In the genomic region with DNA sequence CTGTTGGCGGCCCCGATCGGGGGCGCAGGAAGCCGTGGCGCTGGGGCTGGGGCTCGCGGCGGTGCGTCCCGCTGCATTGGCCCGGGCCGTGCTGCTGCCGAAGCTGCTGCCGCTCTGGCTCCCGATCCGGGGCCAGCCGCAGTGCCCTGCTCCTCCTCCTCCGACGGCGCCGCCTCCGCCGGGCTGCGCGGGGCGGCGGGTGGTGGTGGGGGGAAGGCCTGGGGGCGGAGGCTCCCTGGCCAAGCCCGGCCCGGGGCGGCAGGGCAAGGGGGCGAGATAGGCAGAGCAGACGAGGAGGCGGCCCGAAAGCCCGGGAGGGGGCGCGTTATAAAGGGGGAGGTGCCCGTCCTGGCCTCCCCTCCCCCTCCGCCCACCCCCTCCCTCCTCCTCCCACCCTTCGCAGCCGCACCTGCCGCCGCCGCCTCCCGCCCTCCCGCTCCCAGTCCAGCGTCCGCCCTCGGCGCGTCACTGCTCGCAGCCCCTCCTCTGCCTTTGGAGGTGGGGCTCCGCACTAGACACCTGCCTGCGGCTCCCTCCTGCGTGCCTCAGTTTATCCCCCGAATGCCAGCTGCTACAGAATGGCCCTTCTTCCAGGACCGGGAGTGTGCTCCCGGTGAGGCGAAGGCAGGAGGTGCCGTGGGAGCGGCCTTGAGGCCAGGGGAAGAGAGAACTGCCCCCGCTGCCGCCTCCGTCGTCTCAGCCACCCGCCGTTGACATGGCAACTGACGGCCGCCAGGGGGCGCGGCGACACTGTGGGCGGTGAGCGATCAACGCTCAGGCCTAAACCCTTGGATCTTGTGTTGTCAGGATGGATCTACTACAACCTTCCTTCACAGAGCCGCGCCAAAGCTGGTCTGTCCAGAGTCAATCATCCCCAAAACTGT, we compare ENCODE assay signal across 7 mouse cellular contexts. TPM values are rescaled to one million over a fixed set of nuclear protein-coding genes. Genes with fewer than 3 reads are reported as not detected.
DNase-seq lines count a peak whose midpoint lies in the region; ATAC-seq lines count a peak whose summit lies in the region.

A gene (minus strand): TSS at position 143 of the 884 bp plus-strand sequence.

- DNase-seq in adrenal gland, adult 18-20 months (ENCODE audit: low spot score in 2 of 2): peak; percentile 94 to 96
- DNase-seq in embryo, embryonic 11 days: peak; percentile 92
- DNase-seq in gastrocnemius, postnatal 36 days: peak; percentile 85 to 96
- peak; percentile 94 for DNase-seq in left cerebral cortex, postnatal 25 days (ENCODE audit: low spot score in 2 of 2)
- DNase-seq in midbrain, embryonic 10.5 days (ENCODE audit: low spot score): peak; percentile 93
- DNase-seq in right cerebral cortex, postnatal 4 days: peak; percentile 91

- peaks cover 26% of the 10 kb centered on the region for H3K4me1 ChIP-seq in intestine, embryonic 15.5 days (replicated peaks)
- peaks cover 38% of the 10 kb centered on the region for H3K4me1 ChIP-seq in midbrain, embryonic 10.5 days

- H3K27ac ChIP-seq in intestine, embryonic 15.5 days: peak within 1 kb of the TSS; percentile 98
- H3K27ac ChIP-seq in midbrain, embryonic 10.5 days (replicated peaks): peak within 1 kb of the TSS; percentile 97

- no peaks in the 10 kb centered on the region for H3K9me3 ChIP-seq in intestine, embryonic 15.5 days
- H3K9me3 ChIP-seq in midbrain, embryonic 10.5 days (replicated peaks): 0 out of 2 replicates have a peak, but pooled peaks cover 2% of the 10 kb centered on the region

- H3K4me2 ChIP-seq in intestine, embryonic 15.5 days (replicated peaks): peak within 1 kb of the TSS; percentile 79

- no peaks in the 10 kb centered on the region for H3K27me3 ChIP-seq in intestine, embryonic 15.5 days (replicated peaks)
- no peaks in the 10 kb centered on the region for H3K27me3 ChIP-seq in midbrain, embryonic 10.5 days (ENCODE audit: low read depth, poor library complexity, severe bottlenecking)

- peak within 1 kb of the TSS; percentile 75 for H3K9ac ChIP-seq in intestine, embryonic 15.5 days

- intact Hi-C loops in gastrocnemius, postnatal 36 days (cut with DNase I): loop anchor here (1.0 to 5.0 kb wide), 2 partner anchors 44 to 139 kb away; a partner anchor contains a TSS
- intact Hi-C loops in left cerebral cortex, postnatal 25 days (cut with DNase I): loop anchor here (1.0 to 5.0 kb wide), 3 partner anchors 28 to 144 kb away; a partner anchor contains a TSS

- peaks cover 21% of the 10 kb centered on the region for H3K36me3 ChIP-seq in intestine, embryonic 15.5 days
- peaks cover 33% of the 10 kb centered on the region for H3K36me3 ChIP-seq in midbrain, embryonic 10.5 days

- peak; percentile 92 for ATAC-seq in intestine, embryonic 15.5 days

- peak within 1 kb of the TSS; percentile 89 for H3K4me3 ChIP-seq in intestine, embryonic 15.5 days (replicated peaks)
- H3K4me3 ChIP-seq in midbrain, embryonic 10.5 days: peak within 1 kb of the TSS; percentile 67

- under 1% methylated on average over 49 of the region's 79 CpGs for WGBS in intestine, embryonic 15.5 days
- WGBS in midbrain, embryonic 10.5 days: under 1% methylated on average over 65 of the region's 79 CpGs

RNA-seq across cellular contexts. Expression of the gene that starts here (rescaled TPM):
- total RNA-seq in adrenal gland, adult 18-20 months (2021): 10 to 100 TPM; 73.2 to 87.4 TPM
- total RNA-seq in gastrocnemius, postnatal 36 days (2021): 10 to 100 TPM; 18.1 to 21.0 TPM
- 95.7 and 99.6 TPM in 2 replicates for polyA plus RNA-seq in intestine, embryonic 15.5 days (2015; fragmentation: Nextera tagmentation; extraction: Ambion mirVana)
- 100 to 1,000 TPM; 114 to 118 TPM for total RNA-seq in left cerebral cortex, postnatal 25 days (2021)
- polyA plus RNA-seq in midbrain, embryonic 10.5 days (2016; fragmentation: Nextera tagmentation; extraction: Ambion mirVana): 119 and 132 TPM in 2 replicates

Comparison
In these comparisons a context has a peak if more than half of its experiments do, and no peak if none do; other contexts are left out.
1. Peak in every context shown above with its lines: DNase-seq, ATAC-seq, H3K4me3 ChIP-seq and H3K27ac ChIP-seq.